Mouse (Mus musculus) olfactory bulb, adult 2 months (tissue): Measurements from ENCODE around the gene Ksr1.

Experiments used
- CTCF ChIP-seq: fragments of 200-500 bp; IDR thresholded peaks from 2 replicates; pipeline ENCODE4 v1.5.1; 2012; ENCODE audit warnings: low read depth, mild to moderate bottlenecking, low read length, moderate library complexity; ENCODE audit not compliant: insufficient read depth
- POLR2A ChIP-seq: fragments of 200-500 bp; IDR thresholded peaks from 2 replicates; pipeline ENCODE4 v1.6.1; 2012; ENCODE audit warnings: mild to moderate bottlenecking, low read depth, low read length, moderate library complexity; ENCODE audit not compliant: insufficient read depth

DNA sequence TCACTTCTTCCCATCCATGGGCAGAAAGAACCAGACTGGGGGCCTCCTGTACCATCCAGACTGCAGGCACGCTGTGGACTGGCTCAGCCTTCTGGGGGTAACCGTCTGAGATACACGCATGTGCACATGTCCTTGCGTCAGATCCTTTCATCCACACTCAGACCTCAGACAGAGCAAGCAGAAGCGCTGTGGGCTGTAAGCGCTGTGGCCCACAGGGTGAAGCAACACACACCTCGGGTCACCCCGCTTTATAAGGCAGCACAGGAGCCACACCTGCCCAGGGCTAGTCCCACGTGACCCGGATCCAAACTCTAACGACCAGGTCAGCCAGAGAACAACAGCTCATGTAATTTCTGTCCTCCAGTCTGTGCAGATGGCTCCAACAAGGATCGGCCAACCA lies 59.4 kb downstream of the Ksr1 start:
- TF ChIP-seq CTCF (no peak), POLR2A (no peak)
